In the genomic region with DNA sequence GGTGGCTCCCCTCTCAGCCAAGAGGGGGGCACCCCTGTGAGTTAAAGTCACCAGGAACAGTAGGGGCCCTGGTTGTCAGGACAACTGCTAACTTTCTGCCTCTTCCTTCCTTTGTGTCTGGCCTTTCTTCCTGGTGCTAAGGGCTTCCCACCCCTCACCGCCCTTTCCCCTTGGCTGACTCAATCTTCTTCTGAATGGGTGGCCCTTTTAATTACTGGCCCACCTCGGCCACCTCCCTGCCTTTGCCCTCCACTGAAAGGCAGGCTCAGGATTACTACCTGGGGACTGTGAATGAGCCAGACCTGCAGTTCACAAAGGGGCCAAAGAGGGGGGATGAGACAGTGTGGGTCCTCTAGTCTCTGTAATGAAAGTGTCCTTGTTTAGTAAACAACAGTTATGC, we compare ENCODE assay signal across 14 mouse cellular contexts.
"Had no signal": no experiment of that assay in that cellular context is flagged by ENCODE, and none has a peak within 500 bp of the region (broad histone marks: within the 10 kb centered on the region; RNA-seq: fewer than 3 reads in every experiment).

No protein-coding gene starts in this region.

- H3K9me3 ChIP-seq: limb, embryonic 13.5 days; midbrain, embryonic 10.5 days; neural tube, embryonic 15.5 days had no signal

- DNase-seq: layer of hippocampus, adult 9-11 months; layer of hippocampus, postnatal 36 days; lung, adult 18-20 months; lung, postnatal 4 days; midbrain, embryonic 14.5 days; right cerebral cortex, adult 18-20 months; right cerebral cortex, postnatal 25 days; thymus, postnatal 4 days had no signal

- H3K9ac ChIP-seq: limb, embryonic 13.5 days; liver, embryonic 14.5 days; neural tube, embryonic 15.5 days had no signal

- H3K4me3 ChIP-seq: limb, embryonic 13.5 days; midbrain, embryonic 10.5 days; myocyte; neural tube, embryonic 15.5 days had no signal

- H3K4me2 ChIP-seq: limb, embryonic 13.5 days; neural tube, embryonic 15.5 days had no signal

- H3K27me3 ChIP-seq: limb, embryonic 13.5 days; neural tube, embryonic 15.5 days had no signal

- H3K27ac ChIP-seq: kidney, postnatal 0 days; limb, embryonic 13.5 days; liver, embryonic 14.5 days; midbrain, embryonic 10.5 days; neural tube, embryonic 15.5 days had no signal
